Mouse (Mus musculus): Measurements from ENCODE around the gene 2200002D01Rik. TPM values are rescaled to one million over a fixed set of nuclear protein-coding genes. Genes with fewer than 3 reads are reported as not detected.
A peak's percentile ranks its signal among the peaks of the same experiment; 100 is the strongest.
"Not testable (repeated sequence)": the region's sequence is repeated elsewhere in the genome, so short reads cannot be mapped to it uniquely, and the experiment has no call there.

The 2200002D01Rik gene
- total and polyA plus RNA-seq, 2 experiments, result 6.9 to 7.4 TPM

- Histone ChIP-seq H3K36me3 (ENCODE audit: control insufficient read depth, insufficient read depth, low read length) (no peaks in the 10 kb centered on the region), H3K27ac (replicated peaks; ENCODE audit: insufficient read depth, low read depth, low read length) (no peak overlapping the region), H3K79me2 (ENCODE audit: control insufficient read depth, insufficient read depth, low read length) (no peaks in the 10 kb centered on the region), H3K27me3 (ENCODE audit: control insufficient read depth, insufficient read depth, low read length) (peaks cover 10% of the 10 kb centered on the region; the same call in 1 of the 2 replicates), H3K4me1 (ENCODE audit: control insufficient read depth, insufficient read depth, low read length) (no peaks in the 10 kb centered on the region), H3K9ac (ENCODE audit: low read depth, low read length) (no peak overlapping the region), H3K4me3 (ENCODE audit: insufficient read depth, low read depth, low read length) (no peak overlapping the region)
- no peak for TF ChIP-seq POLR2A (IDR thresholded peaks at IDR 0.05; ENCODE audit: extremely low read depth, insufficient read depth, low read length)
- TF ChIP-seq CTCF (IDR thresholded peaks at IDR 0.05; ENCODE audit: low read depth, low read length), result no peak
- WGBS, result 30% methylated on average over 26 of the region's 26 CpGs
- peak; percentile 39 for DNase-seq (ENCODE audit: extremely low read depth, low read depth, low spot score)
These were observed 36.0 kb downstream of the 2200002D01Rik start for GRCm38 (mm10) chr7:29212199-29212765.

- Histone ChIP-seq H3K36me3 (ENCODE audit: control insufficient read depth, insufficient read depth, low read length) (no peaks in the 10 kb centered on the region), H3K4me1 (ENCODE audit: control insufficient read depth, insufficient read depth, low read length) (no peaks in the 10 kb centered on the region), H3K27ac (replicated peaks; ENCODE audit: insufficient read depth, low read depth, low read length) (peak overlapping the region; percentile 3), H3K4me3 (ENCODE audit: insufficient read depth, low read depth, low read length) (peak overlapping the region; percentile 23), H3K79me2 (ENCODE audit: control insufficient read depth, insufficient read depth, low read length) (no peaks in the 10 kb centered on the region), H3K9ac (ENCODE audit: low read depth, low read length) (0 out of 2 replicates have a peak overlapping the region, but pooled peaks have one; percentile 7), H3K27me3 (ENCODE audit: control insufficient read depth, insufficient read depth, low read length) (peaks cover 10% of the 10 kb centered on the region; the same call in 1 of the 2 replicates)
- WGBS, result 9% methylated on average over 34 of the region's 34 CpGs
- DNase-seq (ENCODE audit: extremely low read depth, low read depth, low spot score), result peak; percentile 38
- TF ChIP-seq CTCF (IDR thresholded peaks at IDR 0.05; ENCODE audit: low read depth, low read length) (no peak), POLR2A (IDR thresholded peaks at IDR 0.05; ENCODE audit: extremely low read depth, insufficient read depth, low read length) (no peak)
These were observed 36.7 kb downstream of the 2200002D01Rik start for GRCm38 (mm10) chr7:29211415-29212198.

- H3K4me3 ChIP-seq (ENCODE audit: insufficient read depth, low read depth, low read length), result peak overlapping the region; percentile 23; the same call in 1 of the 2 replicates
- 38% methylated on average over 13 of the region's 15 CpGs for WGBS
- not testable (repeated sequence) for H3K79me2 ChIP-seq (ENCODE audit: control insufficient read depth, insufficient read depth, low read length); H3K4me1 ChIP-seq (ENCODE audit: control insufficient read depth, insufficient read depth, low read length); H3K36me3 ChIP-seq (ENCODE audit: control insufficient read depth, insufficient read depth, low read length); H3K27ac ChIP-seq (replicated peaks; ENCODE audit: insufficient read depth, low read depth, low read length); H3K9ac ChIP-seq (ENCODE audit: low read depth, low read length); DNase-seq (ENCODE audit: extremely low read depth, low read depth, low spot score)
- H3K27me3 ChIP-seq (ENCODE audit: control insufficient read depth, insufficient read depth, low read length), result peaks cover 10% of the 10 kb centered on the region; the same call in 1 of the 2 replicates
These were observed 37.3 kb downstream of the 2200002D01Rik start for GRCm38 (mm10) chr7:29211013-29211412.

- no peaks in the 10 kb centered on the region for H3K4me1 ChIP-seq (ENCODE audit: control insufficient read depth, insufficient read depth, low read length)
- H3K36me3 ChIP-seq (ENCODE audit: control insufficient read depth, insufficient read depth, low read length), result no peaks in the 10 kb centered on the region
- no peaks in the 10 kb centered on the region for H3K79me2 ChIP-seq (ENCODE audit: control insufficient read depth, insufficient read depth, low read length)
- no peaks in the 10 kb centered on the region for H3K27me3 ChIP-seq (ENCODE audit: control insufficient read depth, insufficient read depth, low read length)
- H3K27ac ChIP-seq (replicated peaks; ENCODE audit: insufficient read depth, low read depth, low read length), result no peak overlapping the region
- H3K9ac ChIP-seq (ENCODE audit: low read depth, low read length), result no peak overlapping the region
- DNase-seq (ENCODE audit: extremely low read depth, low read depth, low spot score), result no peak
- WGBS, result 85% methylated on average over 6 of the region's 6 CpGs
- H3K4me3 ChIP-seq (ENCODE audit: insufficient read depth, low read depth, low read length), result no peak overlapping the region
- TF ChIP-seq CTCF (IDR thresholded peaks at IDR 0.05; ENCODE audit: low read depth, low read length), result no peak
These were observed 45.7 kb downstream of the 2200002D01Rik start for GRCm38 (mm10) chr7:29202577-29202976.

Other genes with a start within 250 kb of the 2200002D01Rik start
- gene Ryr1, start 123.3 kb downstream of the 2200002D01Rik start, total RNA-seq (2014; rRNA removed), result 0.07 and 0.46 TPM in 2 replicates
- 0.01 TPM in 2 replicates for gene Ryr1, start 123.3 kb downstream of the 2200002D01Rik start, polyA plus RNA-seq (2012; rRNA removed)
- gene Rasgrp4, start 113.6 kb downstream of the 2200002D01Rik start, total RNA-seq (2014; rRNA removed), result under 0.01 and 0.07 TPM in 2 replicates
- 0.41 and 0.69 TPM in 2 replicates for gene Rasgrp4, start 113.6 kb downstream of the 2200002D01Rik start, polyA plus RNA-seq (2012; rRNA removed)
- 5.1 and 5.4 TPM in 2 replicates for gene Fam98c, start 92.2 kb downstream of the 2200002D01Rik start, total RNA-seq (2014; rRNA removed)
- 12.5 and 19.3 TPM in 2 replicates for gene Fam98c, start 92.2 kb downstream of the 2200002D01Rik start, polyA plus RNA-seq (2012; rRNA removed)
- 0.07 TPM in 1 of 2 replicates, not detected in the other for gene Ggn, start 78.3 kb downstream of the 2200002D01Rik start, total RNA-seq (2014; rRNA removed)
- gene Ggn, start 78.3 kb downstream of the 2200002D01Rik start, polyA plus RNA-seq (2012; rRNA removed), result 0.18 TPM in 1 of 2 replicates, not detected in the other
- 0.18 and 0.20 TPM in 2 replicates for gene Spred3, start 78.1 kb downstream of the 2200002D01Rik start, total RNA-seq (2014; rRNA removed)
- gene Spred3, start 78.1 kb downstream of the 2200002D01Rik start, polyA plus RNA-seq (2012; rRNA removed), result 0.35 and 0.40 TPM in 2 replicates
- 195 and 217 TPM in 2 replicates for gene Psmd8, start 67.8 kb downstream of the 2200002D01Rik start, total RNA-seq (2014; rRNA removed)
- gene Psmd8, start 67.8 kb downstream of the 2200002D01Rik start, polyA plus RNA-seq (2012; rRNA removed), result 119 and 132 TPM in 2 replicates
- 0.27 and 0.28 TPM in 2 replicates for gene Catsperg1, start 34.4 kb downstream of the 2200002D01Rik start, total RNA-seq (2014; rRNA removed)
- gene Catsperg1, start 34.4 kb downstream of the 2200002D01Rik start, polyA plus RNA-seq (2012; rRNA removed), result 0.12 and 0.24 TPM in 2 replicates
- 1.7 and 2.0 TPM in 2 replicates for gene Kcnk6, start 16.0 kb downstream of the 2200002D01Rik start, total RNA-seq (2014; rRNA removed)
- 3.3 and 5.3 TPM in 2 replicates for gene Kcnk6, start 16.0 kb downstream of the 2200002D01Rik start, polyA plus RNA-seq (2012; rRNA removed)
- gene Yif1b, start 10.1 kb downstream of the 2200002D01Rik start, total RNA-seq (2014; rRNA removed), result 40.7 and 59.9 TPM in 2 replicates
- gene Yif1b, start 10.1 kb downstream of the 2200002D01Rik start, polyA plus RNA-seq (2012; rRNA removed), result 132 and 143 TPM in 2 replicates
- gene Spint2, start 33.4 kb upstream of the 2200002D01Rik start, total RNA-seq (2014; rRNA removed), result 24.8 and 28.9 TPM in 2 replicates
- gene Spint2, start 33.4 kb upstream of the 2200002D01Rik start, polyA plus RNA-seq (2012; rRNA removed), result 120 and 133 TPM in 2 replicates
- 1.0 and 1.7 TPM in 2 replicates for gene Ppp1r14a, start 40.8 kb upstream of the 2200002D01Rik start, total RNA-seq (2014; rRNA removed)
- 5.0 and 11.3 TPM in 2 replicates for gene Ppp1r14a, start 40.8 kb upstream of the 2200002D01Rik start, polyA plus RNA-seq (2012; rRNA removed)
- gene Dpf1, start 55.5 kb upstream of the 2200002D01Rik start, total RNA-seq (2014; rRNA removed), result 0.13 TPM in 1 of 2 replicates, not detected in the other
- gene Dpf1, start 55.5 kb upstream of the 2200002D01Rik start, polyA plus RNA-seq (2012; rRNA removed), result 0.05 and 0.28 TPM in 2 replicates